Mouse (Mus musculus): Measurements from ENCODE around the gene Tufm. TPM values are rescaled to one million over a fixed set of nuclear protein-coding genes. Genes with fewer than 3 reads are reported as not detected.

Gene Tufm
- polyA plus RNA-seq, 1 experiment from 2014 or later: 106 TPM

DNA sequence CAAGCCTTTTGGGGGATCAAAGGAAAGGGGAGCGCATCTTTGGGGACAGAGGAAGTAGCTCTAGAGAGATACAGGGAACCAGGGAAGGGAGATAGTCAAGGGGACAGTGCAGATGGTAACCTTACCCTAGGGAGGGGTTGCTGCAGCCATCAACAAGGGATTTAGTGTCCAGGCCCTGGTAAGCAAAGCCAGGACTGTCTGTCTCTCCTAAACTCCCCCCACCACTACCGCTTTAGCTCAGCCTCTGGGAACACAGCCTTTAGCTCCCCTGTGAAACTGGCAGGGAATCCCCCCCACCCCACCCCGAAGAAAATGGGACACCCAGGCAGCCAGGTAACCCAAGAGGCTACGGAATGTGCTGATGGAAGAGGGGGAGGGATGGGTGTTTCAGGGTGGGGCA, 23.6 kb upstream of the Tufm start:
- Histone ChIP-seq H3K9ac (ENCODE audit: low read length) (no peak overlapping the region), H3K4me2 (ENCODE audit: low read depth, low read length) (no peak overlapping the region), H3K27me3 (ENCODE audit: control insufficient read depth, insufficient read depth, low read depth, low read length) (no peaks in the 10 kb centered on the region), H3K4me3 (ENCODE audit: low read length) (no peak overlapping the region), H3K27ac (ENCODE audit: low read length) (no peak overlapping the region), H3K9me3 (ENCODE audit: control insufficient read depth, low read length) (no peaks in the 10 kb centered on the region), H3K36me3 (ENCODE audit: control insufficient read depth, insufficient read depth, low read length) (peaks cover 13% of the 10 kb centered on the region), H3K4me1 (replicated peaks; ENCODE audit: control insufficient read depth, insufficient read depth, low read length) (no peaks in the 10 kb centered on the region; the same call in 1 of the 2 replicates)
- ATAC-seq (ENCODE audit: low read depth): no peak
- WGBS: 41% methylated on average over 4 of the region's 4 CpGs

DNA sequence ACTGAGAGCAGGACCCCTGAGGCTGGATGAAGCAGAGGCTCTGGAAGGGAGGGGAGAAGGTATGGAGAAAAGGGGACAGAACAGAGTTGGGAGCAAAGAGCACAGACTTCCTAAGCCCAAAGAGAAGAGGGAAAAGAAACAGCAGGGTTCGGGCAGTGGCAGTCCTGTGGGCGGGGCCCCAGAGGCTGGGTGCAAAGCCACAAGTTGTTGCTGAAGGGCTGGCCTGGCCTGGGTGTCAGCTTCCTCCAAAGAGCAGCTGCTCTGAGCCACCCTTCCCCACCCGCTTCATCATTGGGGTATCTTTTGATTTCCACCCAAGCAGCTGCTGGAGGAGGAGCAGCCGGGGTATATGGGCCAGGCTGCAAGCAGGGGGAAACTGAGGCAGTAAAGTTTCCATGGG, 23.0 kb upstream of the Tufm start:
- Histone ChIP-seq H3K27me3 (ENCODE audit: control insufficient read depth, insufficient read depth, low read depth, low read length) (no peaks in the 10 kb centered on the region), H3K4me3 (ENCODE audit: low read length) (no peak overlapping the region), H3K9ac (ENCODE audit: low read length) (no peak overlapping the region), H3K4me2 (ENCODE audit: low read depth, low read length) (no peak overlapping the region), H3K9me3 (ENCODE audit: control insufficient read depth, low read length) (no peaks in the 10 kb centered on the region), H3K36me3 (ENCODE audit: control insufficient read depth, insufficient read depth, low read length) (peaks cover 16% of the 10 kb centered on the region), H3K4me1 (replicated peaks; ENCODE audit: control insufficient read depth, insufficient read depth, low read length) (no peaks in the 10 kb centered on the region; the same call in 1 of the 2 replicates), H3K27ac (ENCODE audit: low read length) (no peak overlapping the region)
- no peak for ATAC-seq (ENCODE audit: low read depth)
- WGBS: 45% methylated on average over 4 of the region's 4 CpGs

DNA sequence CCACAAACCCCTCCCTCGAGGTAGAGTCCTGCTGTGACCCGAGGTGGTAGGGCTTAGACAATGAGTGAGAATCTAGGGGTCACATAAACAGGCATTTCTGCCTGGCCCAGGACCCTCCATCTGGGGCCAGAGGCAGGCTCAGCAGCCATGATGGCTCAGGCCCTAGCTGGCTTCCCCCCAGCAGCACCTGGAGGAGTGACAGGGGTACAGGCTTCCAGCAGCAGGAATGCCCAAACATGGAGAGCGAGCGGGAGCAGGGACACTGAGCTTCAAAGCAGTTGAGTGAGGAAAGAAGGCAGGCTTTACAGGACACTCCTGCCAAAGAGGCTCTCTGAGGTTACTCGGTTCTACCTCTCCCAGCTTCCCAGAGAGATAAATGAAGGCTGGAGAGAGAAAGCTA, 22.3 kb upstream of the Tufm start:
- WGBS: 30% methylated on average over 5 of the region's 5 CpGs
- H3K27ac ChIP-seq (ENCODE audit: low read length): no peak overlapping the region
- no peak overlapping the region for H3K4me3 ChIP-seq (ENCODE audit: low read length)
- no peaks in the 10 kb centered on the region for H3K27me3 ChIP-seq (ENCODE audit: control insufficient read depth, insufficient read depth, low read depth, low read length)
- H3K36me3 ChIP-seq (ENCODE audit: control insufficient read depth, insufficient read depth, low read length): peaks cover 22% of the 10 kb centered on the region
- H3K4me2 ChIP-seq (ENCODE audit: low read depth, low read length): no peak overlapping the region
- H3K9me3 ChIP-seq (ENCODE audit: control insufficient read depth, low read length): no peaks in the 10 kb centered on the region
- no peak for ATAC-seq (ENCODE audit: low read depth)
- no peaks in the 10 kb centered on the region; the same call in 1 of the 2 replicates for H3K4me1 ChIP-seq (replicated peaks; ENCODE audit: control insufficient read depth, insufficient read depth, low read length)
- H3K9ac ChIP-seq (ENCODE audit: low read length): no peak overlapping the region

DNA sequence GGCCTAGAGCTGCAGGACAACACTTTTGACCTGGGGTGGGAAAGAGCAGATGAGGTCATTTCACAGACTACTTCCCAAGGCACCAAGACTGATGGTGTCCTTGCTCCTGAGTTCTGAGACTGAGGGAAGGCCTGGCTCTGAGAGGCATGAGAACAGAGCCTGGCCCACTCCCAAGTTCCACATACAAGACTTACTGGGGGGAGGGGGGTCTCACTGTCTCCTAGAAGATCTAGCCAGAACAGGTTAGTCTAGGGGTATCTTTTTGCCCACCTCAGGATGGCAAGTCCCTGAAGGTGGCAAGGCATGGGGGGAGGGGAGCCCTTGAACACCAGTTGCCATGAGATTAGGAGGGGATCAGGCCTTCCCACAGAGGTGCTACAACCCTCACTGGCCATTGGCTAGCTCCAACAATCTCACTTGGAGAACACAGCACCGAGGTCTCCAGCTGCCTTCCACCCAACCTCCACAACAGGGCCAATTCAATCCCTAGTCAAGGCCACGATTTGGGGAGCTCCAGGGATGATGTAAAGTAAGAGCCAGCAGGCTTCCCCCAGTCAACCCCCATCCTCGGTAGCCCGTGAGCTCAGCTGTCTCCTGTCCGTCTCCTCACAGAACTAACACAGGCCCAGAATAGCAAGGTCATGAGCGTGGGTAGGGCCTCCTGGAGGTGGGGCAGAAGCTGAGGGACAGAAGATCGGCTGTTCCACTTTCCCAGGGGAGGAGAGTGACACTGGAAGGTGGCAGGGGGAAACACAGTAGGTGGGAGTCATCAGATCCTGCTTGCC, 21.7 kb upstream of the Tufm start:
- Histone ChIP-seq H3K4me1 (replicated peaks; ENCODE audit: control insufficient read depth, insufficient read depth, low read length) (no peaks in the 10 kb centered on the region; the same call in 1 of the 2 replicates), H3K4me3 (ENCODE audit: low read length) (no peak overlapping the region), H3K4me2 (ENCODE audit: low read depth, low read length) (no peak overlapping the region), H3K9me3 (ENCODE audit: control insufficient read depth, low read length) (no peaks in the 10 kb centered on the region), H3K36me3 (ENCODE audit: control insufficient read depth, insufficient read depth, low read length) (peaks cover 27% of the 10 kb centered on the region), H3K27me3 (ENCODE audit: control insufficient read depth, insufficient read depth, low read depth, low read length) (no peaks in the 10 kb centered on the region), H3K27ac (ENCODE audit: low read length) (no peak overlapping the region), H3K9ac (ENCODE audit: low read length) (no peak overlapping the region)
- no peak for ATAC-seq (ENCODE audit: low read depth)
- 23% methylated on average over 7 of the region's 7 CpGs for WGBS

DNA sequence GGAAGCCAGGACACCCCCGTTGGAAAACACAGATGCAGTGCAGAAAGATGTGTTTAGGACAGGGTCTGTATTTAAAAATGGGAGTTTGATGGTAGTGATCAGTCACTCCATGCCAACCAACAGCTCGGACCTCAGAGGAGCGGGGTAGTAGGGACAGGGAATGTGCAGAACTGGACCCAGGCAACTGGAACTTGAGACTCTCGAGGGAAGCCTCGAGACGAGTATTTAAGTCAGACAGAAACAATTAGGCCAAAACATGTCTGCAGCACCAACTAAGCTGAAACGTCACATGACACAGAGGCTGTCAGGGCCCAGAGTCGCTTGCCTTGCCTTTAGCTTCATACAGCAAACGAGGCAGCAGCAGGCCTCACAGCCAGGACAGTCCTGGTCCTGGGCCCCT, 21.0 kb upstream of the Tufm start:
- peaks cover 31% of the 10 kb centered on the region for H3K36me3 ChIP-seq (ENCODE audit: control insufficient read depth, insufficient read depth, low read length)
- no peaks in the 10 kb centered on the region for H3K27me3 ChIP-seq (ENCODE audit: control insufficient read depth, insufficient read depth, low read depth, low read length)
- no peak overlapping the region for H3K4me3 ChIP-seq (ENCODE audit: low read length)
- no peaks in the 10 kb centered on the region; the same call in 1 of the 2 replicates for H3K4me1 ChIP-seq (replicated peaks; ENCODE audit: control insufficient read depth, insufficient read depth, low read length)
- no peak overlapping the region for H3K9ac ChIP-seq (ENCODE audit: low read length)
- H3K9me3 ChIP-seq (ENCODE audit: control insufficient read depth, low read length): no peaks in the 10 kb centered on the region
- no peak overlapping the region; the same call in 1 of the 2 replicates for H3K27ac ChIP-seq (ENCODE audit: low read length)
- ATAC-seq (ENCODE audit: low read depth): no peak
- no peak overlapping the region for H3K4me2 ChIP-seq (ENCODE audit: low read depth, low read length)
- 42% methylated on average over 9 of the region's 9 CpGs for WGBS

DNA sequence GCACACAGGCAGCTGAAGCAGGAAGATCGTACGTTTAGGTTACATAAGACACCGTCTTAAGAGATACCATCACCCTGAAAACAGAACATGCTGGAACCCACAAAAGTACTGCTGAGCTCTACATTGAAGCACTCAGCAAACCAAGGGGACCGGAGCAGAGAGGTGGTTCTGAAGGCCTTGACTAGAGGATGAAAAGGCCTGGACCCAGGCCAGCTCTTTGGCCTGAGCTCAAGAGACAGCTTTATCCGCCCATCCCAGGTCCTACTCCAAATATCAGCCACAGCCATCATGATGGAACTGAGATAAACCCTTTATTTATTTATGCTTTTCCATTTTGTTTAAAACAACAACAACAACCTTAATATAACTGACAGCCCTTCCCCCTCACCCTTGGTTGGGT, 20.5 kb upstream of the Tufm start:
- Histone ChIP-seq H3K4me2 (ENCODE audit: low read depth, low read length) (no peak overlapping the region), H3K27ac (ENCODE audit: low read length) (no peak overlapping the region), H3K4me1 (replicated peaks; ENCODE audit: control insufficient read depth, insufficient read depth, low read length) (no peaks in the 10 kb centered on the region; the same call in 1 of the 2 replicates), H3K36me3 (ENCODE audit: control insufficient read depth, insufficient read depth, low read length) (peaks cover 33% of the 10 kb centered on the region), H3K9ac (ENCODE audit: low read length) (no peak overlapping the region), H3K4me3 (ENCODE audit: low read length) (no peak overlapping the region), H3K27me3 (ENCODE audit: control insufficient read depth, insufficient read depth, low read depth, low read length) (no peaks in the 10 kb centered on the region), H3K9me3 (ENCODE audit: control insufficient read depth, low read length) (no peaks in the 10 kb centered on the region)
- no peak for ATAC-seq (ENCODE audit: low read depth)
- WGBS: 72% methylated on average over 5 of the region's 5 CpGs

DNA sequence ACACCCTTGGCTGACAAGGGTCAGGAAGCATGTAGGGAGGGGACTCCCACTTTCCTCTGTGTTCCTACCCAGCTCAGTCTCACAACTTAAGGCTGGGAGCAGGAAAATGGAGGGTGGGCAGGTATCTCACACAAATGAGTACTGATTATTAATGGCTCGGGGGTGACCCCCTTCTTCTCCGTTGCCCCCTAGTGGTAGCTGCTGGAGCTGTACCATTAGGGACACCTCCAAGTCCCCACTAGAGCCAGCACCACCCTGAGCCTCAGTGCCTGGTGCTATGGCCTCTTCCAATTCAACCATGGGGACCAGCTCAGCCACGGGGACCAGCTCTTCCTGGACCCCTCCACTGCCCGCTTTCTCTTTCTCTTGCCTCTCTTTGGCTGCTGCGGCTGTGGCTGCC, 19.9 kb upstream of the Tufm start:
- Histone ChIP-seq H3K27ac (ENCODE audit: low read length) (no peak overlapping the region), H3K36me3 (ENCODE audit: control insufficient read depth, insufficient read depth, low read length) (peaks cover 38% of the 10 kb centered on the region), H3K27me3 (ENCODE audit: control insufficient read depth, insufficient read depth, low read depth, low read length) (no peaks in the 10 kb centered on the region), H3K9me3 (ENCODE audit: control insufficient read depth, low read length) (no peaks in the 10 kb centered on the region), H3K4me3 (ENCODE audit: low read length) (no peak overlapping the region), H3K9ac (ENCODE audit: low read length) (no peak overlapping the region), H3K4me2 (ENCODE audit: low read depth, low read length) (no peak overlapping the region), H3K4me1 (replicated peaks; ENCODE audit: control insufficient read depth, insufficient read depth, low read length) (no peaks in the 10 kb centered on the region; the same call in 1 of the 2 replicates)
- no peak for ATAC-seq (ENCODE audit: low read depth)
- 60% methylated on average over 5 of the region's 5 CpGs for WGBS

DNA sequence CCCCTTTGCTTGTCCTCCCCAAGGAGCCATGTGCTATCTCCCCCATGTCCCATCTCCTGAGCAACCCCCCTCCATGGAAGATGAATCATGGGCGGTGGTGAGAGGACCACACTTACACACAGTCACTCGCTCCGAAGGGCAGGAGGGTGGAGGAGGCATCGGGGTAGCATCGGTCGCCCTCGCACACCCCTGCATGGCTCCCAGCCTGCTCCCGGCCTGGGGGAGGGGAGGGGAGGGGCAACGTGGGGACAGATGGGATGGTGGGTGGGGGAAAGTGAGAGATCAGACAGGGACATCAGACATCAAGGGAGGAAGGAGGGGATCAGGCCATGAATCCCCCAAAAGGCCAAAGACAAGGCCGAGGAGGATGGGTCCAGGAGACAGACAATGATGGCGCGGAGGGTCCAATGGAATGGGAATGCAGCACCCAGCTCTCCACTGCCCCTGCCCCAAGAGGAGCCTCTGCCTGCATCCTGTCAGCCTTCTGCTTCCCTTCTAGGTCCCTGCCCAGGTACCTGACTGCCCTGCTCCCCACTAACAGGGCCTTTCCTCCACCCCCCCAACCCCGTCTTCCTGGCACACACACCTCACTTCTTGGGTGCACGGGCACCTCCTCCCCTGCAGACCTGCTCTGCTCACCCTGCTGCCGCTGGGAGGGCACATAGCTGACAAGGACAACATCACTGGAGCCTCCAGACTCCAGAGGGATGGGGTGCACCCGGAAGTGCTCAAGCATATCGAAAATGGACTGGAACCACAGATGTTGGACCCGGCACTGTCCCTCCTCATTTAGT, 19.1 kb upstream of the Tufm start:
- H3K4me3 ChIP-seq (ENCODE audit: low read length): no peak overlapping the region
- ATAC-seq (ENCODE audit: low read depth): no peak
- no peaks in the 10 kb centered on the region; the same call in 1 of the 2 replicates for H3K4me1 ChIP-seq (replicated peaks; ENCODE audit: control insufficient read depth, insufficient read depth, low read length)
- no peaks in the 10 kb centered on the region for H3K27me3 ChIP-seq (ENCODE audit: control insufficient read depth, insufficient read depth, low read depth, low read length)
- peaks cover 41% of the 10 kb centered on the region for H3K36me3 ChIP-seq (ENCODE audit: control insufficient read depth, insufficient read depth, low read length)
- no peak overlapping the region for H3K27ac ChIP-seq (ENCODE audit: low read length)
- H3K4me2 ChIP-seq (ENCODE audit: low read depth, low read length): no peak overlapping the region
- H3K9me3 ChIP-seq (ENCODE audit: control insufficient read depth, low read length): no peaks in the 10 kb centered on the region
- no peak overlapping the region for H3K9ac ChIP-seq (ENCODE audit: low read length)
- 85% methylated on average over 18 of the region's 18 CpGs for WGBS

DNA sequence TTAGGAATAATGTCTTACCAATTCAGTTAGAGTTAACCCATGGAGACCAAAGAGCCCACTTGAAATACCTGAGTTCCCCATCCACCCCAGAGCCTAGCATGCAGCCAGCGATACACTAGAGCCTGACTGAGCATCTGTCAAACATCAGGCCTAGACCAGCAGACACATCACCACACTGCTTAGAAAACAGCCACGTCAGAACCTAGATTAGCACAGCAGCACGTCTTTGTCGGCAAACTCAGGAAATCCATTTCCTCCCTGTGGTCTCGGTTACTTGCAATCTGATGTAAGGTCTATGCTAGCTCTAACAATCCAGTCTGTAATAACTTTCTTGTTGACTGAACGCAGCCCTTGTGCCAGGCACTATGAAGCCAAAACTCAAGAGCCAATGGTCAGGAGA, 17.1 kb upstream of the Tufm start:
- no peak for ATAC-seq (ENCODE audit: low read depth)
- Histone ChIP-seq H3K9me3 (ENCODE audit: control insufficient read depth, low read length) (no peaks in the 10 kb centered on the region), H3K27ac (ENCODE audit: low read length) (no peak overlapping the region), H3K27me3 (ENCODE audit: control insufficient read depth, insufficient read depth, low read depth, low read length) (no peaks in the 10 kb centered on the region), H3K4me2 (ENCODE audit: low read depth, low read length) (no peak overlapping the region), H3K4me1 (replicated peaks; ENCODE audit: control insufficient read depth, insufficient read depth, low read length) (peaks cover 4% of the 10 kb centered on the region; the same call in 1 of the 2 replicates), H3K36me3 (ENCODE audit: control insufficient read depth, insufficient read depth, low read length) (peaks cover 41% of the 10 kb centered on the region), H3K4me3 (ENCODE audit: low read length) (no peak overlapping the region), H3K9ac (ENCODE audit: low read length) (no peak overlapping the region)
- WGBS: 67% methylated on average over 6 of the region's 6 CpGs

Data from lung, embryonic 16.5 days (tissue).